Mouse (Mus musculus) brain, adult 10 weeks (tissue): ENCODE data around the gene Cdrt4. TPM values are rescaled to one million over a fixed set of nuclear protein-coding genes. Genes with fewer than 3 reads are reported as not detected.

Experiments used
- polyA plus RNA-seq: library from polyadenylated mRNA; stranded (reverse); fragments of 350-450 nt; fragmentation: Illumina TruSeq; extraction: RNeasy Lipid Tissue Mini Kit (QIAGEN cat#74804); gene quantifications from one replicate; pipeline ENCODE4 v1.2.3, GENCODE M21; 2015; ENCODE audit warnings: low read depth, low replicate concordance

Cdrt4 gene
- polyA plus RNA-seq, result not detected

GRCm38 (mm10) chr11:62951012-62951411, at the start of gene Cdrt4:
Gene Cdrt4 (plus strand): TSS chr11:62951193.

Other genes starting within 250 kb of the Cdrt4 start
- 11.7 TPM for gene Zfp287, start 219.3 kb upstream of the Cdrt4 start, polyA plus RNA-seq
- gene Gm10428, start 198.1 kb upstream of the Cdrt4 start, polyA plus RNA-seq, result not detected
- 22.7 TPM for gene Zfp286, start 161.7 kb upstream of the Cdrt4 start, polyA plus RNA-seq
- 2.0 TPM for gene Trim16, start 131.0 kb upstream of the Cdrt4 start, polyA plus RNA-seq
- 0.82 TPM for gene Fbxw10, start 104.1 kb upstream of the Cdrt4 start, polyA plus RNA-seq
- 45.8 TPM for gene Tvp23b, start 71.7 kb upstream of the Cdrt4 start, polyA plus RNA-seq
- gene Tekt3, start 110.5 kb downstream of the Cdrt4 start, polyA plus RNA-seq, result not detected
- gene Pmp22, start 177.8 kb downstream of the Cdrt4 start, polyA plus RNA-seq, result 48.4 TPM